Mouse (Mus musculus) right cerebral cortex, adult 2 months (tissue): ENCODE measurements at regions not wholly inside any gene's neighbourhood (a gene's known extent, or its start where the extent isn't known, plus 50 kb on each side); places are given as distances from the start of the nearest gene placed in this dataset.

Experiments
- DNase-seq, 2 experiments: peaks; one replicate each; pipeline ENCODE4 v3.0.0; 2021 to 2022; ENCODE audit warnings: low spot score in 2 of 2

DNA sequence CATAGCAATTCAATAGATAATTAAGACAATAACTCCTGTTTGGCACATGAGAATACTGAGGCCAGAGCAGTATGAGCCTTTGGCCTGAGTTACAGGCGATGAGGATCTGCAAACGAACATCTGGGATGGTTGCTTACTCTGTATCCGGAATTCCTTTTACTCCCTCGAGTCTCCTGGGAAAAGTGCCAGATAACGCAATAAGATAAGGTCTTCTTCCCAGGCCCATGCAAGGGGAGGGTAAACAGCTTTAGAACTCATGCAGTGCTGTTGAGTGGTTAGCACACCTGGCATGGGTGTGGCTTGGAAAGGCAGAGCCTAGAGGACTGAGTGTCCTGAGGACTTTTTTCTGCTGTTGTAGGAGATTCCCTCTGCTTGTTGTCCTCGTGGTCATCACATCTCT lies 598.2 kb downstream of the 9430069I07Rik start:
- DNase-seq, result no peak

DNA sequence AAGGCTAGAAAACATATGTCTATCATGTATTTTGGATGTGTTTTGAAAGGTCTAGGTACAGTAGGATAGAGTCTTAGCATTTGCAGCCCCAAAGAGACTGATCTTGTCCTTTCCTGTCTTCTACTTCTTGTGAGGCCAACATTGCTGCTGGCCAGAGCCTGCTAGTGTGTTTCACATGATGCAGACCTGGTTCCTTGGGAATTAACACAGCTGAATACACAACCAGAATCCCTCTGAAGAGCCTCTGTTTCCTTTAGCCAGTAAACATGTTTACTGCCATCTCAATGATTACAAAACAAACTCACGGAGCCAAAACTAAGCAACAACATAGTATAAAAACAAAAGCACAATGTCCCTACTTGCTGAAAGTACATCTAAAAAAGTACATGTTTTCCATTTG lies 598.9 kb downstream of the 9430069I07Rik start:
- no peak for DNase-seq
